Mouse (Mus musculus): ENCODE results near the gene Paqr9.

Paqr9 gene

GRCm38 (mm10) chr9:95577502-95577901 is 18.0 kb downstream of the Paqr9 start:
- no peak for DNase-seq (ENCODE audit: low spot score in 2 of 2)

GRCm38 (mm10) chr9:95578366-95578895 is 19.0 kb downstream of the Paqr9 start:
- no peak for DNase-seq (ENCODE audit: low spot score in 2 of 2)

- DNase-seq (ENCODE audit: low spot score in 2 of 2) = no peak
Measured at GRCm38 (mm10) chr9:95581021-95581757, 21.7 kb downstream of the Paqr9 start.

GRCm38 (mm10) chr9:95581758-95582515 is 22.5 kb downstream of the Paqr9 start:
- no peak for DNase-seq (ENCODE audit: low spot score in 2 of 2)

- DNase-seq (ENCODE audit: low spot score in 2 of 2) = no peak
Measured at GRCm38 (mm10) chr9:95582555-95582954, 23.1 kb downstream of the Paqr9 start.

GRCm38 (mm10) chr9:95586046-95586445 is 26.6 kb downstream of the Paqr9 start:
- DNase-seq (ENCODE audit: low spot score in 2 of 2) = no peak

- DNase-seq (ENCODE audit: low spot score in 2 of 2) = no peak
Measured at GRCm38 (mm10) chr9:95588070-95588469, 28.6 kb downstream of the Paqr9 start.

- no peak for DNase-seq (ENCODE audit: low spot score in 2 of 2)
Measured at GRCm38 (mm10) chr9:95594291-95594690, 34.8 kb downstream of the Paqr9 start.

GRCm38 (mm10) chr9:95597466-95598178 is 38.2 kb downstream of the Paqr9 start:
- no peak for DNase-seq (ENCODE audit: low spot score in 2 of 2)

- no peak for DNase-seq (ENCODE audit: low spot score in 2 of 2)
Measured at GRCm38 (mm10) chr9:95598179-95598721, 38.8 kb downstream of the Paqr9 start.

GRCm38 (mm10) chr9:95599399-95599798 is 39.9 kb downstream of the Paqr9 start:
- no peak for DNase-seq (ENCODE audit: low spot score in 2 of 2)

- DNase-seq (ENCODE audit: low spot score in 2 of 2) = no peak
Measured at GRCm38 (mm10) chr9:95602849-95603248, 43.4 kb downstream of the Paqr9 start.

GRCm38 (mm10) chr9:95603316-95603715 is 43.9 kb downstream of the Paqr9 start:
- DNase-seq (ENCODE audit: low spot score in 2 of 2) = no peak

GRCm38 (mm10) chr9:95607196-95607595 is 47.7 kb downstream of the Paqr9 start:
- no peak for DNase-seq (ENCODE audit: low spot score in 2 of 2)

- DNase-seq (ENCODE audit: low spot score in 2 of 2) = no peak
Measured at GRCm38 (mm10) chr9:95612246-95612768, 52.9 kb downstream of the Paqr9 start.

GRCm38 (mm10) chr9:95613426-95614127 is 54.1 kb downstream of the Paqr9 start:
- DNase-seq (ENCODE audit: low spot score in 2 of 2) = no peak

GRCm38 (mm10) chr9:95614861-95615615 is 55.6 kb downstream of the Paqr9 start:
- no peak for DNase-seq (ENCODE audit: low spot score in 2 of 2)

- DNase-seq (ENCODE audit: low spot score in 2 of 2) = no peak
Measured at GRCm38 (mm10) chr9:95615961-95616360, 56.5 kb downstream of the Paqr9 start.
